Mouse (Mus musculus) liver, adult 2 months (tissue): ENCODE data around the gene Cdk8. TPM values are rescaled to one million over a fixed set of nuclear protein-coding genes. Genes with fewer than 3 reads are reported as not detected.
A peak's percentile ranks its signal among the peaks of the same experiment; 100 is the strongest.

ENCODE experiments used
- DNase-seq: peaks from one replicate; pipeline ENCODE4 v3.0.0-alpha.2; 2011; ENCODE audit warnings: low read depth, low spot score; ENCODE audit errors: extremely low read depth
- H3K27ac ChIP-seq: fragments of 200-500 bp; replicated peaks from 2 replicates; pipeline ENCODE4 v1.5.1; 2012; ENCODE audit warnings: low read depth, mild to moderate bottlenecking, control low read depth, inconsistent platforms, low read length; ENCODE audit not compliant: insufficient read depth
- H3K27me3 ChIP-seq: fragments of 200-500 bp; 2 replicates; pipeline ENCODE4 v1.6.1; 2012; ENCODE audit warnings: mild to moderate bottlenecking, moderate library complexity, low read length, inconsistent platforms; ENCODE audit not compliant: control insufficient read depth, insufficient read depth
- H3K36me3 ChIP-seq: fragments of 200-500 bp; 2 replicates; pipeline ENCODE4 v1.6.1; 2012; ENCODE audit warnings: low read length, inconsistent platforms; ENCODE audit not compliant: control insufficient read depth, insufficient read depth
- H3K4me1 ChIP-seq: fragments of 200-500 bp; 2 replicates; pipeline ENCODE4 v1.6.1; 2011; ENCODE audit warnings: low read length; ENCODE audit not compliant: control insufficient read depth, insufficient read depth
- H3K4me3 ChIP-seq: fragments of 200-500 bp; 2 replicates; pipeline ENCODE4 v1.5.1; 2011; ENCODE audit warnings: low read depth, mild to moderate bottlenecking, control low read depth, low read length, moderate library complexity; ENCODE audit not compliant: insufficient read depth
- H3K79me2 ChIP-seq: fragments of 200-500 bp; 2 replicates; pipeline ENCODE4 v1.6.1; 2012; ENCODE audit warnings: inconsistent platforms, mild to moderate bottlenecking, low read length, moderate library complexity; ENCODE audit not compliant: control insufficient read depth, insufficient read depth
- H3K9ac ChIP-seq: fragments of 200-500 bp; 2 replicates; pipeline ENCODE4 v1.6.1; 2012; ENCODE audit warnings: low read depth, mild to moderate bottlenecking, control low read depth, inconsistent platforms, low read length
- CTCF ChIP-seq: fragments of 200-500 bp; IDR thresholded peaks from 2 replicates; pipeline ENCODE4 v1.5.1; 2011; ENCODE audit warnings: low read depth, low read length, control low read depth
- POLR2A ChIP-seq: fragments of 200-500 bp; IDR thresholded peaks from 2 replicates; pipeline ENCODE4 v1.6.1; 2011; ENCODE audit warnings: low read length, control low read depth; ENCODE audit not compliant: insufficient read depth; ENCODE audit errors: extremely low read depth
- WGBS: fragments of 180-500 bp; shearing (Covaris S2); methylation state at CpG from one replicate; pipeline ENCODE4 v1.1.7; 2018; 5-methylcytosine and 5-hydroxymethylcytosine counted together
- polyA plus RNA-seq: library from polyadenylated mRNA; depleted of rRNA; stranded (reverse); fragments of >200 nt; gene quantifications from 2 replicates; pipeline ENCODE4 v1.2.3, GENCODE M21; 2012
- total RNA-seq: library from RNA; depleted of rRNA; stranded (reverse); fragments of >200 nt; gene quantifications from 2 replicates; pipeline ENCODE4 v1.2.3, GENCODE M21; 2014

Cdk8 gene
- total and polyA plus RNA-seq, 2 experiments: 25.2 to 27.8 TPM

DNA sequence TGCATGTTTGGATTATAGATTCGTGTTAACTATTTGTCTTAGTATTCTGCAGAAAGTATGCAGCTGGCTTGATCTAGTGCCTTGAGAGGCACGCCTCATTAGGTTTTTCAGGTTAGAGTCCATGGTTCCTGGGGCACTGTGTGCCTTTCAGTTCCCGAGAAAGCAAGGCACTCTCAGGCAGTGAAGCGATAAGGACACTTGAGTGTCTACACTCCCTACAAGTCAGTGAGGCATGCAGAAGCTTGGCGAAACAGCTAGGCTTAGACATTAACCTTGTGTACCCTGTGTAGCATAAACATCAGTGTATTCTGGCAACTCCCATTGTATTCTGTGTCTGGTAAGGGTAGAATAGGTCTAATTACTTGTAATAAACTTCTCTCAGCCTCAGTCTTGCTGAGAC is 25.5 kb upstream of the Cdk8 start:
- Histone ChIP-seq H3K36me3 (peaks cover 43% of the 10 kb centered on the region), H3K27ac (no peak overlapping the region), H3K79me2 (no peaks in the 10 kb centered on the region), H3K4me1 (no peaks in the 10 kb centered on the region), H3K4me3 (no peak overlapping the region), H3K9ac (no peak overlapping the region), H3K27me3 (no peaks in the 10 kb centered on the region)
- WGBS: 92% methylated on average over 5 of the region's 5 CpGs
- no peak for TF ChIP-seq CTCF
- no peak for TF ChIP-seq POLR2A
- no peak for DNase-seq

DNA sequence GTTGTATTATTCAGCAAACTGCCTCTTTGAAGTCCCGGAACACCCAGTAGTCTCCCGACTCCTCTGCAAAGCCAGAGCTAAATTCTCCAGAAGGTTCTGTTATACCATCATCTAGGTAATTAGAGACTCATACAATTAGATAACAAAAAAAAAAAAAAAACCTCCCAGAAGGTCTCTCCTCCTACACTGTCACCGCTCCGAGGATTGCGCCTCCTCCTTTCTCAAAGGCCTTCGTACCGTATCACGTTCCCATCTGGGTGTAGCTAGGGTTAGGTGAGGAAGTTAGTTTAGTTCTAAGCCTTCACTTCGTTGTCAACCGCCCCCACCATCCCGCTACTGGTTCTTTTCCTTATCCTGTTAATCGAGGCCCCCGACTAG is 10.5 kb upstream of the Cdk8 start:
- Histone ChIP-seq H3K27me3 (no peaks in the 10 kb centered on the region), H3K79me2 (peaks cover 4% of the 10 kb centered on the region; the same call in 1 of the 2 replicates), H3K4me3 (peak overlapping the region; percentile 69), H3K27ac (peak overlapping the region; percentile 83), H3K9ac (peak overlapping the region; percentile 74), H3K4me1 (peaks cover 11% of the 10 kb centered on the region), H3K36me3 (peaks cover 30% of the 10 kb centered on the region)
- WGBS: 4% methylated on average over 13 of the region's 13 CpGs
- no peak for DNase-seq
- TF ChIP-seq CTCF (no peak), POLR2A (no peak)

DNA sequence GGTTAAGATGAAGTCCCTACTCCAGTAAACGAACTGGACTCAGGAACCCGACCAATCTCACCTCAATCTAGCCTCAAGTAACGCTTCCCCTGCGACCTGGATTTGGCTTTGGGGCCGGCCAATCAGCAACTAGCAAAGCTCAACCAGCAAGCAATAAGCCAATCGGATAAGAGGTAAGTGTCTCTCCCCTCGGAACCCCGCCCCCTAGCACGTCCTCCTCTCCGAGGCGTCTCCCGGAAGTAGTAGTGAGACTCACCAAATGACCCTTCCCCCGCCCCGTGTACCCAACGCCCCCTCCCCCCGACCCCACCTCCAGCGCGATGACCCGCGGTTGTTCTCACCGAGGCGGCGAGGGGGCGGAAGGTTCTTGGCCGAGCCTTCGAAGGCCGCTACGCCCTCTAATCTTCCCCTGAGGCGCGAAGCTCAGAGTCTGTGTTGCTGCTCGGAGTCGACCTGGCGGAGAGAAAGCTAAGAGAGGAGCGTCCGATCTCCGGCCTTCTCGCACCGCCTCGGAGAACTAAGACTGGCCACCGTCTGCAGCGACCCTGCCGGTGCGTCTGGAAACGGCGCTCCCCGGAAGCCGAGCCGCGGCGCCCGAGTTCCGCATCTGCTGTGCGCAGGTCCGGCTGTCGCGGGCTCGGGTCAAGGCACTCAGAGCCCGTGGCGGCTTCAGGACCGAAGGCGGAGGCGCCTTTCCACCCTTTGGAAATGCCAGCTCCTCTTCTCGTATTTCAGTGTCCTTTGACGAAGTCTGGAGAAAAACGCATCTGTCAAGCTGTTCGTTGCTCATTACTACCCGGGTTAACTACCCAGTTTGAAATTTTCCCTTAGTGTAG is 9.9 kb upstream of the Cdk8 start, which contains the start of gene Rnf6:
Gene Rnf6 (minus strand): TSS at position 677 of the 836 bp plus-strand sequence.
- H3K27me3 ChIP-seq: no peaks in the 10 kb centered on the region
- under 1% methylated on average over 66 of the region's 67 CpGs for WGBS
- peak within 1 kb of the TSS; percentile 93 for H3K4me3 ChIP-seq
- H3K79me2 ChIP-seq: peaks cover 3% of the 10 kb centered on the region; the same call in 1 of the 2 replicates
- peak within 1 kb of the TSS; percentile 87 for H3K9ac ChIP-seq
- DNase-seq: peak; percentile 95
- H3K4me1 ChIP-seq: peaks cover 11% of the 10 kb centered on the region
- TF ChIP-seq POLR2A (peak; percentile 75; the same call in 1 of the 2 replicates), CTCF (0 out of 2 replicates have a peak, but pooled peaks have one; percentile 14)
- peaks cover 24% of the 10 kb centered on the region for H3K36me3 ChIP-seq
- H3K27ac ChIP-seq: peak within 1 kb of the TSS; percentile 99

DNA sequence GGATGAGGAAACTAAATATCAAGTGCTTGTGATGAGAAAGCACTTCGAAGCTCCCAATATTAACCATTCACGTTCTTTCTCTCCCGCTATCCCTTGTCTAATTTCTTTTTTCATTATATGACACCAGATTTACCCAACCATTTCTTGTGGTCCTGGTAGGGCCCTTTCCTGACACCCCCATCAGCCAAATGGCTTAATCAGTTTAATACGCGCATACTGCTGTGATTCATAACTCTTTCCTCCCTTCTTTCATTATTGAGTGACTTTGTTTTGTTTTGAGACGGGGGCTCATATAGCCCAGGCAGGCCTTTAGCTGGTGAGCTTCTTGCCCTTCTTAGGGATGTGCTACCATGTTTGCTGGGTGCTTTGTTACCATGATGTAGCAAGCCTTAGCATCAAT is 9.3 kb upstream of the Cdk8 start:
- Histone ChIP-seq H3K27me3 (no peaks in the 10 kb centered on the region), H3K27ac (peak overlapping the region; percentile 99), H3K79me2 (peaks cover 3% of the 10 kb centered on the region; the same call in 1 of the 2 replicates), H3K36me3 (peaks cover 22% of the 10 kb centered on the region), H3K4me3 (peak overlapping the region; percentile 93; the same call in 1 of the 2 replicates), H3K4me1 (peaks cover 11% of the 10 kb centered on the region), H3K9ac (peak overlapping the region; percentile 87; the same call in 1 of the 2 replicates)
- WGBS: 41% methylated on average over 6 of the region's 6 CpGs
- no peak for DNase-seq
- TF ChIP-seq CTCF (no peak), POLR2A (no peak)

DNA sequence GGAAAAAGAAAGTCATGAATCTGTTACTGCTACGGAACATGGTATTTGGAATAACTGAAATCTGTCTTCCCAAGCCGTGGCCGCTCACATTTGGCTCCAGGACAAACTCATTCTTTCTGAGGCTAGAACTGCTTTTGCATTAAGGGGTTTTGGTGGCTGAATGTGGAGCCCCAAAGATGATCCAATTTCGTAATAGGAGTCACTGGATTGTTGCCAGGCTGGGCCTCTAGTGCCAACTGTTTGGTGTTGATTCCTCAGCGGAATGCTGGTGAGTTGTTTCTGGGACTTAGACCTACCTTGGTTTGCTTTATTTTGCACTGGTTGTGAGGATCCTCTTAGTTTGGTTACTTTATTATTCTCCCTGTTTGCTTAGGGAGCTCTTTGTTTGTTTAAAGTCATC is 7.2 kb upstream of the Cdk8 start:
- Histone ChIP-seq H3K4me3 (no peak overlapping the region; the same call in 1 of the 2 replicates), H3K4me1 (peaks cover 11% of the 10 kb centered on the region), H3K27ac (peak overlapping the region; percentile 90), H3K27me3 (no peaks in the 10 kb centered on the region), H3K79me2 (peaks cover 3% of the 10 kb centered on the region; the same call in 1 of the 2 replicates), H3K36me3 (peaks cover 6% of the 10 kb centered on the region; the same call in 1 of the 2 replicates), H3K9ac (peak overlapping the region; percentile 52; the same call in 1 of the 2 replicates)
- DNase-seq: peak; percentile 90
- no peak for TF ChIP-seq POLR2A
- TF ChIP-seq CTCF: no peak
- 25% methylated on average over 5 of the region's 5 CpGs for WGBS

DNA sequence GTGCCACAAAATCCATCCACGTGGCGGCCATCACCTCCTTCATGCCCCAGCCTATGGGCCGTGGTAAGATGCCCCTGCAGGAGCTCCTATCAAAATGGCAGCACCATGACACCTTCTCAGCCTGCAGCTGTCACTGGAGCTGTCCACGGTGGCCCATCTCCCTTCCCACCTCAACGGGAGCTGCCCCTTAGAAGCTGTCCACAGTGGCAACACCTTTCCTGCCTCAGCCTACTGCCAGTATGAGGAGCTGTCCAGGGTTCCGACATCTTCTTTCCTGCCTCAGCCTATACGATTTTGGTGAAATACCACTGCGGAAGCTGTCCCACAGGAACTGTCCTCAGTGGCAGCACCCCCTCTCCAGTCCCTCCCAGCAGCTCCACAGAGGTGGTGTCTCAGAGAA is 3.5 kb upstream of the Cdk8 start:
- no peaks in the 10 kb centered on the region for H3K36me3 ChIP-seq
- no peak for TF ChIP-seq CTCF
- no peak for DNase-seq
- WGBS: 91% methylated on average over 8 of the region's 8 CpGs
- no peaks in the 10 kb centered on the region for H3K79me2 ChIP-seq
- H3K4me3 ChIP-seq: no peak overlapping the region
- H3K27me3 ChIP-seq: no peaks in the 10 kb centered on the region
- H3K4me1 ChIP-seq: peaks cover 12% of the 10 kb centered on the region
- H3K9ac ChIP-seq: no peak overlapping the region
- no peak overlapping the region for H3K27ac ChIP-seq
